Mouse (Mus musculus) testis, postnatal 10 days (tissue): Measurements from ENCODE around the gene Ormdl1.
"Not testable (repeated sequence)": the region's sequence is repeated elsewhere in the genome, so short reads cannot be mapped to it uniquely, and the experiment has no call there.

Source experiments
- DNase-seq: peaks from one replicate; pipeline ENCODE4 v3.0.0; 2021; ENCODE audit warnings: low spot score

Ormdl1 gene

GRCm38 (mm10) chr1:53296581-53297383 is at the start of gene Ormdl1, which contains the start of the genes Pms1 and Gm28778:
Gene Ormdl1 (plus strand): TSS chr1:53297095.
Gene Pms1 (minus strand): TSS chr1:53297018.
Gene Gm28778 (plus strand): TSS chr1:53297111.
- peak; percentile 94 for DNase-seq

DNA sequence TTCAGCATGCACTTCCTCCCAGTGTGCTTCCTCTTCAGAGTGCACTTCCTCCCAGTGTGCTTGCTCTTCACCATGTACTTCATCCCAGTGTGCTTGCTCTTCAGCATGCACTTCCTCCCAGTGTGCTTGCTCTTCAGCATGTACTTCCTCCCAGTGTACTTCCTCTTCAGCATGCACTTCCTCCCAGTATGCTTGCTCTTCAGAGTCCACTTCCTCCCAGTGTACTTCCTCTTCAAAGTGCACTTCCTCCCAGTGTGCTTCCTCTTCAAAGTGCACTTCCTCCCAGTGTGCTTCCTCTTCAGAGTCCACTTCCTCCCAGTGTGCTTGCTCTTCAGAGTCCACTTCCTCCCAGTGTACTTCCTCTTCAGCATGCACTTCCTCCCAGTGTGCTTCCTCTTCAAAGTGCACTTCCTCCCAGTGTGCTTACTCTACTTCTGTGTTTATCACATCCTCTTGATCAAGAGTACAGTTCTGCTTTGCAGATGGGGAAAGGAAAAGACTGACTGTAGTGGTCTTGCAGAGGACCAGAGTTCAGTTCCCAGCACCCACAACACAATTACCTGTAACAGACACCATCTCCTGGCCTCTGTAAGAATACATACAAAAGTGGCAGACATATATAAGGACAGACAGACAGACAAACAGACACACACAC is 31.8 kb upstream of the Ormdl1 start:
- DNase-seq, result not testable (repeated sequence)

- no peak for DNase-seq
Measured at GRCm38 (mm10) chr1:53269901-53270300, 27.0 kb upstream of the Ormdl1 start.

- peak; percentile 47 for DNase-seq
Measured at GRCm38 (mm10) chr1:53272646-53273045, 24.2 kb upstream of the Ormdl1 start.

- DNase-seq, result no peak
Measured at GRCm38 (mm10) chr1:53291197-53291596, 5.7 kb upstream of the Ormdl1 start.

GRCm38 (mm10) chr1:53300506-53300905 is 3.6 kb downstream of the Ormdl1 start:
- no peak for DNase-seq

- DNase-seq, result peak; percentile 90
Measured at GRCm38 (mm10) chr1:53312989-53313967, 16.4 kb downstream of the Ormdl1 start, which contains the start of gene Osgepl1. Gene Osgepl1 (plus strand): TSS chr1:53313624.

GRCm38 (mm10) chr1:53321662-53322344 is 24.9 kb downstream of the Ormdl1 start:
- DNase-seq, result no peak

- no peak for DNase-seq
Measured at GRCm38 (mm10) chr1:53323254-53323653, 26.4 kb downstream of the Ormdl1 start.

DNA sequence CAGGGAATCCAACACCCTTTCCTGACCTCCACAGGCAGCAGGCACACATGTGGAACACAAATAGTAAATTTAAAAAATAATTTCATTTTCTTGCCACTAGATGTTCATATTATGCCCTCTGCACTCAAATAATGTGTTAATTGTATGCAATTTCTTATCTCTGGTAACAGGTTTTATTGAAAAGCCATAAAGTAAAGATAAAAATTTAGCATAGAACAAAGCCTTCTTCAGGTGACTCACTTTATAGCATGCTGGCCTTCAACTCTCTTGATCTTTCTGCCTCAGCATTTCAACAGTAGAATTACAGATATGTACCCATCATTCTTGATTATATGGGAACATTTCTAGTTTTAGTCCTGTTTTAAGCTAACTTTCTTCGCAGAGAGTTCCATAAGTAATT is 27.4 kb downstream of the Ormdl1 start:
- no peak for DNase-seq

DNA sequence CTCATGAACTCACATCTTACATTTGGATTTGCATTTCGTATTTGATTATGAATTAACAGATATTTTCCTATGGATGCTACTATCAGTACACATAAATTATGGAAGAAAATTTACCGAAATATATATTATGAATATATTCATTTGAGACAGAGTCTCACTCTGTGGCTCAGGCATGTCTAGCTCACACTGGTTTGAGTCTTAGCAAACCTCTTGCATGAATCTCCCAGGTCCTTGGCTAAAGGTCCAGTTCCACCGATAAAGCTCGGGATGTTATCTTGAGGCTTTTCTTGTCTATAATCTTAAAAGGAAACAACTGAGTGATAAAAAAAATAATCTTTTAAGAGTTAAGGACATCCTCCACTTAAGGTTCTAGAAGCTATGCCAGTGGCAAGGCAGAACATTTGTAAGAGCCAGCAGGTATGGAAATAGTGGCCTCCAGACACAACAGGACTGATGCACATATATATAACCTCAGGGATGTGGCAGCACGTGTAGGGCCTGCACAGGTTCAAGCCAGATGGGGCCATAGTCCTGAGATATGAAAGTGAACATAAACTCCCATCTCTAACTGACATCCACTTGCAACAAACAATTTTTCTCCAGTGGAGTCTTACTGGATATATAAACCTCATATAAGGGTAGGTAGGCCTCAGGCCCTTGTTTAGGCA is 28.1 kb downstream of the Ormdl1 start:
- no peak for DNase-seq

- DNase-seq, result not testable (repeated sequence)
Measured at GRCm38 (mm10) chr1:53333527-53333926, 36.6 kb downstream of the Ormdl1 start.

DNA sequence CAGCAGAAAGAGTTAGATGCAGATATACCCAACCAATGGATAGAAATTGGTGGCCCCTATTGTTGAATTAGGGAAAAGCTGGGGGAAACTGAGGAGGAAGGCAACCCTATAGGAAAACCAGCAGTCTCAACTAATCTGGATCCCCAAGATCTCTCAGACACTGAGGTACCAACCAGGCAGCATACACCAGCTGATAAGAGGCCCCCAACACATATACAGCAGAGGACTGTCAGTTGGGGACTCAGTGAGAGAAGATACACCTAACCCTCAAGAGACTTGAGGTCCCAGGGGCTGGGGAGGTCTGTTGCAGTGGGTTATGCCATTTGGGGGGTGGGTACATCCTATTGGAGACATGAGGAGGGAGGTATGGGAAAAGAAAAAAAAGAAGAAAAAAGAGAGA is 38.6 kb downstream of the Ormdl1 start:
- no peak for DNase-seq

GRCm38 (mm10) chr1:53337403-53337802 is 40.5 kb downstream of the Ormdl1 start:
- not testable (repeated sequence) for DNase-seq

GRCm38 (mm10) chr1:53341071-53341470 is 44.2 kb downstream of the Ormdl1 start:
- DNase-seq, result no peak

DNA sequence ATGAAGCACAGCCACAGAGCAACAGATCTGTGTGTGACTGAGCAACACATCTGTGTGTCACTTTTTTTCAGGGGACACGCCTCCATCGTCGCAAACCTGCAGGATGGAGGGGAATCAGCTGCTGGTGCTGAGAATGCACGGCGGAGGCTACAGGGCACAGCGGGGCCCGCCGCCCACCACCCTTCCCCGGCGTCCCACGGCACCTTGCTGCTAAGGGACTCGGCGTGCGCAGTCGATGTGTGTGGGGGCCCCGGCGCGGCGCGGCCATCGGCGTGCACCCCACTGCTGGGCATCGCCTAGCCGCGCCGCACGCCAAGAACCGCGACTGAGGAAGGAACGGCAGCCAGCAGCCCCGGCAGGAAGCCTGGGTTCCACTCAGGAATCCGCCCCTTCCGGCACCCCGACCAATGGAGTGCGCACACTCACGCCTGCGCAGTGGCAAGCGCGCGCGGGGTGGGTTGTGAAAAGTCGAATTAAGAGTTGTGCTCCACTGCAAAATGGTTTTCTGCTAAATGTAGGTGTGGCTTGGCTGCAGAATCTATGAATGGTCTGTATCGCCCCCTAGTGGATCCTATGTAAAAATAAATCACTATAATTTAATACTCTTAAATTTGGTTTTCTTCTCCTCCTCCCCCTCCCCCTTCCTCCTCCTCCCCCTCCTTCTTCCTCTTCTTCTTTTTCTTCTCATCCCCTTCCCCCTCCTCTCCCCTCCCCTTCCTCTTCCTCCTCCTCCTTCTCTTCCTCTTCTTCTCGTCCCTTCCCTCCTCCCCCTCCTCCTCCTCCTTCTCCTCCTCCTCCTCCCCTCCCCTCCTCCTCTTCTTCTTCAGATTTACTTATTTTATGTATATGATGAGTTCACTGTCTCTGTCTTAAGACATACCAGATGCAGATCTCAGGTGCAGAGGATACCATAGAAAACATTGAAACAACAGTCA is 55.7 kb downstream of the Ormdl1 start, which contains the start of the genes Asdurf, Gm28551 and Asnsd1:
Gene Asdurf, minus strand, starts transcription at position 293 of the 935 bp plus-strand sequence.
Gene Gm28551, minus strand, starts transcription at position 341 of the 935 bp plus-strand sequence.
Gene Asnsd1, minus strand, starts transcription at position 426 of the 935 bp plus-strand sequence.
- DNase-seq, result peak; percentile 96

GRCm38 (mm10) chr1:53358988-53359387 is 62.1 kb downstream of the Ormdl1 start:
- DNase-seq, result no peak
